Mouse (Mus musculus): ENCODE data around the gene Mapk8ip2.

- TF ChIP-seq CTCF (conservative IDR thresholded peaks at IDR 0.05; ENCODE audit: low read length) = no peak
- TF ChIP-seq NANOG (IDR thresholded peaks at IDR 0.05; ENCODE audit: borderline replicate concordance, low read length) = no peak
These were observed 45.4 kb downstream of the Mapk8ip2 start, which contains the start of gene Shank3 for GRCm38 (mm10) chr15:89498961-89499688.

Data from E14TG2a.4 (cell line).